Mouse (Mus musculus): ENCODE data around the gene Idi1.
"Not testable (repeated sequence)": the region's sequence is repeated elsewhere in the genome, so short reads cannot be mapped to it uniquely, and the experiment has no call there.

DNA sequence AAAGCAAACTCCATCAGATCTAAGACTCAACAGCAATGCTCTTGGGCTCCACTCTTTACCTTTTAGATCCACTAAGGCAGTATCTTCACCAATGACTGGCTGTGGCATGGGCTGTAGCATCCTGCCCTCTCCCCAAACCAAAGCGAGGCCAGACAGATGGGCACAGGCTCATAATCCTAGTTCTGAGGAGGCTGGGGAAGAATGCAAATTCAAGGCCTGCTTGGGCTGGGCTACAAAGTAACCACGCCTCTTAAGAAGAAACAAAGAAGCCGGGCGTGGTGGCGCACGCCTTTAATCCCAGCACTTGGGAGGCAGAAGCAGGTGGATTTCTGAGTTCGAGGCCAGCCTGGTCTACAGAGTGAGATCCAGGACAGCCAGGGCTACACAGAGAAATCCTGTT, 43.5 kb upstream of the Idi1 start:
- not testable (repeated sequence) for TF ChIP-seq CTCF, POLR2A (IDR thresholded peaks at IDR 0.05; ENCODE audit: insufficient read depth, low read depth, low read length)
